Mouse (Mus musculus) Muller cell, postnatal 12 days (primary cell): ENCODE measurements at regions not wholly inside any gene's neighbourhood (a gene's known extent, or its start where the extent isn't known, plus 50 kb on each side); places are given as distances from the start of the nearest gene placed in this dataset.

Experiments used
- DNase-seq: peaks from one replicate; pipeline ENCODE4 v3.0.0-alpha.2; 2015; ENCODE audit errors: inconsistent ontology term

DNA sequence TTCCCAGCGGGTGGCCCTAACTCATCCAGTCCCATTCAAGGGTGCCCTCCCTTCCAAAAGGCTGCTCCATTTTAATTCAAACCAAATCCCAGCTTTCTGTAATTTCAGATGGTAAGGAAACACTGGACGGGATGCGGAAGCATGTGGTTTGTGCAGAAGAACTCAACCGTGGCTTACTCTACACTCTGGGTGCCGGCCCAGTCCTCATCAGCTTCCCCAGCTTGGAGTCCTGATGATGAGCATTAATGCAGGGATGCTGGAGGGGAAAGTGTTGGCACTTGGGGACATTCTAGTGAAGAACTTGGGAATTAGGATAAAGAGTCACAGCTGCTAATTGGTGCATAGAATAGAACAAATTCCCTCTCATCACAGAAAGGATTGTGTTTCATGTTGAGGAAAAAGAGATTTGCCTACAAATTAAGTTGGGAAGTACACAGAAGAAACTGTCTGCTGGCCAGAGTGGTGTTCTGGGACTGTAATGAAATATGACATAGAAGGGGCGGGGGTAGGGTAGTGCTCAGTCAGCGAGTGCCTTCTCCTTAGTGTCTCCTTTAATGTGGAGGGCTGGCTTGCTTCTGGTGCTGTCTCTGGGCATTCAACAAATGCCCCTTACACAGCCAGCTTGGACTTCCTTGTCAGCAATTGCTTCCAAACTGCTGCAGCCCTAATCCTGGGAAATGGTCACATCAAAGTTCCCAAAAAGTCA is 285.0 kb upstream of the Bmper start:
- peak; percentile 87 for DNase-seq

DNA sequence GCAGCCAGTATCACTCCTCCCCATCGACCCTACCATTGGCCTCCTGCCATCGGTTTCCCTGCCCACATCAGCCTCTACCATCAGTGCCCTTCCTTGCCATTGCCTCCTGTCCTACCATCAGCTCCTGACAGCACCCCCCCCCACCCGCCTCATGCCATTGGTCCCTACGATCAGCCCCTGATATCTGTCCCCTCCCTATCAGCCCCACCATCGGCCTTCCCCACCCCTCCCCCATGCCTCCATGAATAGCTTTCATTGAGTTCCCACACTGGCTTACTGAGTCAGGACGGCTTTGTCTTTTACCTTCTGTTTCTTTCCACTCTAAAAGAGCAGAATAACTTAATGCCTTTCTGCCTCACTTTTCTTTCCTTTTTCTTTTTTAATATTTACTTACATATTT is 277.9 kb upstream of the Bmper start:
- peak; percentile 42 for DNase-seq

DNA sequence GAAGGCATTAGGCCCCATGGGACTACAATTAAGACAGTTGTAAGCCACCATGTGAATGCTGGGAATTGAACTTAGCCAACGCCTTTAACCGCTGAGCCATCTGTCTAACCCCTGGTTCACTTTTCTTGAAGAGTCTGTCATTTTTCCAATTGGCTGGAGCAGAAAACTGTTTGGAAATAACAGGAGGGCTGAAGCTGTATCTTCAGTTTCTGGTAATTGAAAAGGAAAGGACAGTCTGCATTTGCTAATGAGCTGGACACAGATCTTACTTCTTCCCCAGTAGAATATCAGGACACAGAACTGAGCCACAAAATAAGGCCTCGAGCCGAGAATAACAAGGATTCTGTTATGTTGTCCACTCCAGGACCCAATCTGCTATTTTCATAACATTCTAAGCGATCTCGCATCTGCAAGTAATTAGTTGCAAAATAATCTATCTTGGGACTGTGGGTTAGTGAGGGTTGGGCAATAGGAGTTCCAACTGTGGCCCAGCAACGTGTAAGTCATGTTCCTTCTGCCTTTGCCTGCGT is 277.4 kb upstream of the Bmper start:
- peak; percentile 80 for DNase-seq

DNA sequence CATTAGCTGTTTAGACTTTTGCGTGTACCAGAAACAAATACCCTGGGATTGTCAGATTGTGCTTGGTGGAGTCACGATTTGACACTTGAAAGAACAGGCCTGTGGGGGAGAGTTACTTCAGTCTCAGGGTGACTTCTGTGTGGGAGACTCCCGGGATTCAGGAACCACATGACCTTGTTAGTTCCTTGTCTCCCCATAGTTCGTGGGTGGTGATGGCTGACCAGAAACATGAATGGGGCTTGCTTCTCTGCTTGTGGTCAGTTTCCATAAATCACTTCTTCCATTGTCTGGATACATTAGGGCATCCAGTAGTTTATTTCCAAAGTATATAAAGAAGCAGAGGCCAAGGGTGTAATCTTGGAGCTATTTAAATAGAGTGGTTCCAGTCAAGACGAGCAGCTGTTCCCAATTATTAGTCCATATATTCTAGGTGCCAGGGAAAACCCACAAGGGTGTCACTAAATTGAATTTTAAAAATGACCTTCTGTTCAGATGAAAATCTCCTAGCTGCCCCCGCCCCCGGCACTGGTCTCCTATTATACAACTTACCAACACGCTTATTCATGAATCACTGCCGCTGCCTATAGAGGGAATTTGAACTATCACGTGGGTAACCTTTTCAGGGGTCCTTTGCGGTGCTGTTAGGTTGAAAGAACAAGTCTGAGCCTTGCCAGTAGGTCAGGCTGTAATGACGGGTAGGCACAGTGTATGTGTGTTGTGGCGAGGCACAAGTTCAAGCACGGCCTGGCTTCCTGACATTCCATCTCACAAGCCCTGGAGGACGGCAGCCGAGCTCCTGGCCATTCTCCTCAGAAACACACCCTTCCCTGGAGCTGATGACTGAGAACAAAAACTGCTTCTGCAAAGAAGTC is 270.1 kb upstream of the Bmper start:
- no peak for DNase-seq

DNA sequence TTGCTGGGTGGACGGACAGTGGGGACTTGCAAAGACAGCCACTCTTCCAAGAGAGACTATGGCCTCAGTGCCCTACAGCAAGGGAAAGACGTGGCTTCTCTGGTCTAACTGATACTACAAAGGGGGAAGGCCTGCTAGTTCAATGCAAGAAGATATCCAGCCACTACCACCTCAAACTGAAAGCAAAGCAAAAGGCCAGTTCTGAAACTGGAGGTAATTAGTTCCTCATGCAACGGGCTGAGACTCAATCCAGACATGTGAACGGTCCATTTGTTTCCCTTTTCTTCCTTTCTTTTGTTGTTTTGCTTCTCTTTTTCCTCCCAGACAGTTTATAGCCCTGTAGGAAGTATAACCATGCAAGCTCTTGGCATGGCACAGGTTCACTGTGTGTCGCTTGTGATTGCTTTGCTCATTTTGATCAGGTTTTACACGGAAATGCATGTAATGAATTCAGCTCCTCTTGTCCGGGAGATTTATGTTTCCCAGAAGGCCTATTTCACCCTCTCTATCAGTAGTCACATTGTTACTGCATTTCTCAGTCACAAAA is 260.5 kb upstream of the Bmper start:
- no peak for DNase-seq

DNA sequence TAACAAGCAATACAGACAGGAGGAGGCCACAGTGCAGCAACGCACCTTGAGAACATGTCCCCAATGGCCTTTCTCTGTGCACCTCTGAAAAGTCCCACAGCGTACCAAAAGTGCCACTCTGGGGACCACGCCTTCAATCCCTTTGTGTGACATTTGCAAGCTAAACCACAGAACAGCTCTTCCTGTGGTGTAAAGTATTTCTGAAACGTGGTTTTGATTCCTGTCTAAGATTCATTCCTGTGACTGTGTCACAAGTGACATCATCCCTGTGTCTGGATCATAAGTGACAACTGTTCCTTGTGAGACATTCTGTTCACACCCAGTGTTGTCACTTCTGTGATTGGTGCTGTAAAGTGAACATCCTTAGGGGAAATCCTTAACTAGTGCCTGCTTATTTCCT is 251.6 kb upstream of the Bmper start:
- no peak for DNase-seq

DNA sequence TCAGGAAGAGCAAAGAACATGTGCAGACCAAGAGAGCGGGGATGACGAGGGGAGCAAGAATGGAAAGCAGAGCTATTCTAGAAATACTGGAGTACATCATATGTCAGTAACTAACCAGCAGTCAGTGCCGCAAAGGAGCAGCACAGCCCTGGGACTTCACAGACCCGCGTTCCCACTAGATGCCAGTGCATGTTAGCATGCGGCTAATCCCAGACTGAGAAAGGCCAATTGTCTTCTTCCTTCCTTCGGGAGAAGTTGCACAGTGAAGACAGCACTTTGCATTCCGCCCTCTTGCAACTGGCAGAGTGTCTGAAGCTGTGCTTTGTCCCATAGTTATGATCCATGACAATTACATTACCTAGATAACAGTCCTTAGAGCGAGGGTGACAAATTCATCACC is 246.1 kb upstream of the Bmper start:
- no peak for DNase-seq

DNA sequence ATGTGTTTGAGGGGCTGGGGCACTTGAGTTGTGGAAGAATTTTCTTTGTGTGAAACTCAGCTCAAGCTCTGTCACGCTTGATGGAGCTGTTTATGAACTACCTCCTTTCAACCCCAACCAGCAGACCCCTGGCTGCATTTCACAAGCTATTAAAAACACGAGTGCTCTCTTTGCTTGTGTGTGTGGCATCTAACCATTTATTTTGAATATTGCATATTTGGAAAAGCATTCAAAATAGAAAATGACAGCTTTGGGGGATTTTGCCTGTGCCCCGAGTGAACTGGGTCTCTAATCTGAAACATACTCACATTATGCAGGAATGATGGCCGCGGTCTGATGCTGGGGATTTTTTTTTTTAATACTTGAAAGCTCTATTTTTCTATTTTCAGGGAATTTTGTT is 243.2 kb upstream of the Bmper start:
- DNase-seq, result no peak

DNA sequence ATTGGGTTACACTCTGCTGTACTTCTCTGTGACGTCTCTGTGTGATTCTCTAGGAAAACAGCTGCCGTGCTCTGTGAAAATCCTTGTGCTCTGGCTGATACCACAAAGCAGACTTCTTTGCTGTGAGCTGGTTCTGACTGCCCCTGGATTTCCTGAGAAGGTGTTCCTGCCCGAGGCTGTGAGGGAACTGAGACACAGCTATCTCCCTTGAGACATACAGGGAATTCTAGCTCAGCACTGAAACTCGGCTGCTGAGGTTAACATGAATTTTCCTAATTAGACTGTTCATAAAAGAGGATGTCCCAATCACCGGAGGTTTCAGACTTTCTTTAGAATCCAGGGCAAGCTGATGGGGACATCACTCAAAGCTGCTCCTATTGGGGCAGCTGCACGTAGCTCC is 233.4 kb upstream of the Bmper start:
- DNase-seq, result no peak

DNA sequence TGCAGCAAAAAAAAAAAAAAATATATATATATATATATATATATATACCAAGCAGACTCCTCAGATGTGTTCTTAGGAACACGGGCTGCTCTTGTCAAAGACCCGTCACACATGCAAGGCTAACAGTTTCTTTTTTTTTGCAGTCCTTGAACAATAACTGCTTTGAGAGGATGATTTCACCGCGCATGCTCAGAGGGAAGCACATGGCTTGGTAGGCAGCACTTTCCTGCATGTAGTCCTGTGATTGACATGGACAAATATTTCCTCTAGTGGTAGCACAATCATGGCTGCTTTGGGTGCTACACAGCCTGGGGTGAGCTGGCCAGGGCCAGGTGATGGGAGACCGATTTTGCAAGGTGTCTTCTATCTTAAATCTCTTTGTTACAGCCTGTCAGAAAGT is 229.3 kb upstream of the Bmper start:
- no peak for DNase-seq

DNA sequence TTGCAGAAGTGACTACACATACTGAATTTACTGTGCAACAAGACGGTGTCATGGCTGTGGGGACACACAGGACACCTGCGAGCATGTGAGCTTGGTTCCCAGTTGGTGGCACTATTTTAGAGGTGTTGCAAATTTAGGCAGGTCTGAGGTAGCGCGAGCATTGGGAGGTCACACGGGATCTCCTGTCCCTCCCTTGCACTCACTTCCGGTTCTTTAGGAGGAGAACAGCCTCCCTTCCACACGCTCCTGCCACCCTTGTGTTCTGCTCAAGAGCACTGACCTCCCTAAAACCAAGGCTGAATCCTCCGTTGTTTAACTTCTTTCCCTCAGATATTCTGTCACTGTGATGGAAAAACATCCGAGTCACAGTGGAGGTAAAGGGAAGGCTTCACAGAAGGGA is 227.3 kb upstream of the Bmper start:
- DNase-seq, result no peak

DNA sequence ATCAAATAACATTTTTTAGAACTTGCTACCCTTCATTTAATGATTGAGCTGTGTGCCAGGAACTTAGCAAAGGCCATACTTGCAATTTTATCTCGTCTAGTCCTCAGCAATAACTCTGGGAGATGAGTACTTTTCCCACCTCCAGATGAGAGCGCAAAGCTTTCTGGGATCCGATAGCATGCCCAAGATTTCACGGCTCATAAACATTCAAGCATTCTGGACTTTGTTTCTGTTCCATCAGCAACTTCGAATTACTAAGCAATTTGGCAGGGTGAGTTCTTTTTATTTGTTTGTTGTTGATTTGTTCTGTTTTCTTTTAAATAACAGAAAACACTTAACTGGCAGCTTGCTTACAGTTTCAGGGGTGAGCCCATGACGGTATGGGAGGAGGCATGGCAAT is 224.6 kb upstream of the Bmper start:
- DNase-seq, result no peak

DNA sequence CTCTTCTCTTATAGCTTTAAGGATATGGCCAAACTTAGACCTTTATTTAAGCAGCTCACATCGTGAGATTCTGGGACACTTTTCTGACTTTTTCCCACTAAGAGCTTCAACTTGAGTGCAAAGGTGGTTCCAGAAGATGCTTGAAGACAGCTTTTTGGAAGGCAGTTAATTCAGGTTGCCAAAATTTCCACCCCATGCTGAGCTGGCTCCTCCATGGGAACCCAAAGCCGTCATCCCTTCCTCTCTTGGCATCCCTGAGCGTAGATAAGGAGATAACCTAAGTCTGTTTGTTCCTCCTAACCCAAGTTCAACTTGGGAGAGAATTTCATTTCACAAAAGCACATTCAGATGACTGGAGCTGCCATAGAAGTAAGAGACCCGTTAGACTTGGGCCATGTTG is 223.7 kb upstream of the Bmper start:
- no peak for DNase-seq

DNA sequence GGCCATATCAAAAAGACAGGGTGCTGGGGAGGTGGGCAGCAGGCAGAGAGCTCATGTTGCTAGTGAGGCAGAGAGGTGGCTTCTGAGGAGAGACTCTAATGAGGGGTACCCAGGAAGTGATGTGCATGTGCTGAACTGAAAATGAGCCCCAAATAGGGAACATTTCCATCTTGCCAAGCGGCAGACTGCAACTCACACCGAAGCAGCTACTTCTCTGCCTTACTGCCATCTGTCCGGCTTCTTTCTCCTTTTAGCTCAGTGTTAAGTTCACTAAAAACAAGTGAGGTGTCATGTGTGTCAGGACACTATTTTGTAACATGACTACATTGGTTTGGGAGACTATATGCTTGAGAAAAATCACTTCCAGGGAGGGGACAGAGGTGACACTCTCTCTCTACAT is 222.7 kb upstream of the Bmper start:
- DNase-seq, result no peak

DNA sequence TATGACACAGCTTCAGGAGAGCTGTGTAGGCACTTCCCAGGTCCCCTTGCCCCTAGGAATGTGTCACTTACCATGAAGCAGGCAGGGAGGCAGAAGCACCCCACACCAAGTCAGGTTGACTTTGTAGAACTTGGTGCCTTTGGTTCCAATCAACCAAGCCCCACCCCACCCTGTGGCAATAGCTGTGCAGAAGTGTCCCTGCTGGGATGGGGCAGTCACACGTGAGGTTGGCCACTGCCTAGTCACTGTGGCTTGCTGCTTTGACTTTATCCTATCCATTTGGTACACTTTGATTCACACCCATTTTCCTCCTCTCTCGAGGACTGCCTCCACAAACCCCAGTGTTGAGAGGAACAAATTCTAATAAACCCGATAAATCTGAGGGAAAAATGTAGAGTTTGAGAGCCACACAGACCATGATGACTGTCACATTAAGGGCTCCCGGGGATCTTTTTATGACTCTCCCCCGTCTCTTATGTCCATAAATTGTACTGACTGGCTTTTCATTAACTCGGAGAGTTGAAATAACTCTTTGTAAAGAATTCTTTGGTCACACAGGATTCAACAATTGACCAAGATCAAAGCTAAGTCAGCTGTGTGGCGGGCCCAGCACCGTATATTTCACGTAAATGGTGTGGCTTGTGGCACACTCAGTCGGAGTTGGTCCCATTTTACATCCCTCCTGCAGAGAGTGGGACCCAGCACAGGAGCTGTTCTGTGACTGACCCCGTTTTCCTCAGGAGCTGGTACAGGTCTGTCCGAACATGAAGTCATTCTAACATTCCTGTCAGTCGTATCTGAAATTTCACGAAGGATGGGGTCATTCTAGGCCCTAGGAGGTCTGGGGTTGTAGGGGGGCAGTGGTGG is 219.4 kb upstream of the Bmper start:
- no peak for DNase-seq

DNA sequence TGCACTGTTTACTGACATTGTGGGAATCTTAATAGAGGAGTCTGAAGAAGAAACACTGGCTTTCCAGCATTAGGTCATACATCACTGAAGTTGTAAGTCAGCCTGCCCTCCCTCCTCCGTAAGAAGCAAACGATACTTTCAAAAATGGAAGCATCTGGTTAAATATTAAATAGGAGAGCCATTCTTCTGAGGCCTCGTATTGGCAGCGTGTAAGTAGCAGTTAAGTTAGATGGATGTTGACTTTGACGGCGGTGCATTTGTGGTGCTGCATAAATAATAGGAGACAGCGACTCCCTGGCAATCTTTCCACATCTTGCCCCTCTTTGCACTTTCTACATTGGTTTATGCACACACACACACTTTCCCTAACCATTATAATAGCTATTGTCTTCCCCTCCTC is 217.9 kb upstream of the Bmper start:
- no peak for DNase-seq

DNA sequence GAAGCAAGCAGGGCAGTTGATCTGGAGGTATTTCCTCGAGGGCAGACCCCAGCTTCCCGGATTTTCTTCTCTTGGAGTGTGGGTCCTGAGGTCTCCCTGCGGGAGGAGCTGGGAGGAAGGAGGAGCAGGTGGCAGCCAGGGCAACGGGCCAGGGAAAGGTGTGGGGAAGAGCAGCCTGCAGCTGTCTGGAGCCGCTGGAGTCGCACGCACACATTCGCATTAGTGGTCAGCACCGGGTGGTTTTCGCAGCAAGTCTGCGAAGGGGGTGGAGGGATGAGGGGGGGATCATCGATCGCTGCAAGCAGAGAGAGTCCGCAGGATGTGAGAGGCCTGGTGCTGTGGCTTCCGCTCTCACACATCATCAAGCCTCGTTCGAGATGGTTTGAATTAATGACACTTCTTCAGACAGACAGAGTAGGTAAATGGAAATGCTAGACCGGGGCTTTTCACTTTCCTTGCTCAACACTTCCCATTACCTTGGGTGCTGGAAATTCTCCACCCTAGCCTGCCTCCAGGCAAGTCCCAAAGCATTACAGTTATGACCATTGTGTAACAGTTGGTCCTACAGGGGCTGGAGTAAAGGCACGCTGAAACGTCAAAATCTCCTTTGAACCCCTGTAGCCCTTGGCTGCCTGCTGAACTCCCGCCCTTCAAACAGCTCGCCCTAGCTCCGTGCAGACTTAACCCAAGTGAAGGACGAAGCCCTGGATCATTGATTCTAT is 213.3 kb upstream of the Bmper start:
- no peak for DNase-seq

DNA sequence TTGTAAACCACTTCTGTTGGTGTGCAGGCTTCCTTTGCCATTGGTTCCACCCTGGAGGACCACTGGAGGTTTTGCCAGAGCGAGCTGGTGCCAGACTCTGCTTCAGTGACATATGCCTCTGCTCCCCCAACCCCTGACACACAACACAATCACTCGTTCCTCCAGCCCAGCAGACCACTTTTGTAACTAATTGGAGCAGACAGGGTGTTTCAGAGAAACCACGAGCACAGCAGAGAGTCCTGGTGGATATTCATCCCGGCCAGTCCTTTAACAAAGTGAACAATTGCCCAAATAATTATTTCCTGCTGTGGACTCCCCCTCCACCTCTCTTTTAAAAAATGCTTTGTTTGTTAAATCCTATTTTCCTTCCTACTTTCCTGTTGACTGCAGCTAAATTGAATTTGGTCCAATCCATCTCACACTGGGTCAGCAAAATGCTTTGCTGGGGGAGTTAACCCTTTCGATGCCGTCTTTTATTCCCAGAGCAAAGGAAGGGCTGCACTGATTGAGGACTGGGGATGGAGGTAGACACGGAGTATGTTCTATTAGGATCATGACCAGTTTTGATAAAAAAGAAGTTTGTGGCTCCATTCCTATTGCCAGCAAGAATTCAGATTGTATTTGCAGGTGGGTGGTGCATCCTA is 211.4 kb upstream of the Bmper start:
- peak; percentile 87 for DNase-seq

DNA sequence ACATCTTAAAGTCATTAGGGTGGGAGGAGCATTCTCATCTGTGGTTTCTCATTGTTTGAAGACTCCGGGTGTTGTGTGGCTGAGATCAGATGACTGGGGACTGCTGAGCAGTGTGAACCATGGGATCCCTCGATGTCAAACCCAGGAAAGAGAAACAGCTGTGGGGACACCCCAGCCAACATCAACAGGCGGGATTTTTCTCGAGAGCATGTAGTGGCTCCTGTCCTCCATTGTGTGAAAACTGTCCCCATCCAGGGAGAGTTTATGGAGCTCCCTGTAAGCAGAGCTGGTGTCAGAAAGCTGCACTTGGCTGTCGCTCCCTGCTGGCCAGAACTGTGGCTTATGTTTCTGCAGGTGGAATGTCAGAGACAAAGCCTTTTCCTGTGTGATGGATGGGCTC is 210.7 kb upstream of the Bmper start:
- DNase-seq, result peak; percentile 47

DNA sequence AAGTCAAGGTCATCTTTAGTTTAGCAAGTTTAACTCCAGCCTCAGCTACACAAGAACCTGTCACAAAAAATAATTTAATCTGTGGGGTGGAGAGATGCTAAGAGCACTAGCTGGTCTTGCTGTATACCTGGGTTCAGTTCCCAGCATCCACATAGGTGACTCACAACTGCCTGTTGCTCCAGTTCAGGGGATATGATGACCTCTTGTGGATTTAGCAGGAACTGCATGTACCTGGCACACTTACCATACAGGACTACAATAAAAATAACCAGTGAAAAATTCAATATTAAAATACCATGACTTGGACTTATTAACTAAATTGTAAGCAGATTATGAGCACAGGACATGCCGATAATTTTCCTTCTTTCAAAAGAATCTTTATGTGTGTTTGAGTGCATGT is 206.1 kb upstream of the Bmper start:
- DNase-seq, result no peak

DNA sequence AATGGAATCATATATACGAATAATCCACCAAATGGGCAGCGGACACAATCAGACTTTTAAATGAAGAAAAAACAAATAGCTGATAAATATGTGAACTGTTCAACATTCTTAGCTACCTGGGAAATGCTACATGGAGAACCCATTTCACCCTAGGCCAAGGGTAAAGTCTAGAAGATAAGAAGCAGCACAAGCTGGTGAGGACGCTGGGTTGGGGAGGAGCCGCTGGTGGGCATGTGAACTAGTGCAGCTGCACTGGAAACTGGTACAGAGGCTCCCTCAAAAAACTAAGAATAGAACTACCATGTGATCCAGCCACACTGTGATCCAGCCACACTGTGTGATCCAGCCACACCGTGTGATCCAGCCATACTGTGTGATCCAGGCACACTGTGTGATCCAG is 198.8 kb upstream of the Bmper start:
- no peak for DNase-seq
